Mouse (Mus musculus) heart, embryonic 15.5 days (tissue): ENCODE measurements around the gene Wars2. TPM values are rescaled to one million over a fixed set of nuclear protein-coding genes. Genes with fewer than 3 reads are reported as not detected.

Experiments used
- ATAC-seq: fragments of 200-750 bp; cut with Nextera tagmentation; replicated peaks from 2 replicates; pipeline ENCODE4 v1.8.0; 2017; ENCODE audit warnings: low read depth, moderate TSS enrichment; ENCODE audit not compliant: insufficient number of reproducible peaks, insufficient read depth, low FRiP score
- H3K27ac ChIP-seq: fragments of 300-500 bp; sonication (generic); 2 replicates; pipeline ENCODE4 v1.5.1; 2015; ENCODE audit warnings: mild to moderate bottlenecking, inconsistent platforms
- H3K27me3 ChIP-seq: fragments of 300-500 bp; sonication (generic); 2 replicates; pipeline ENCODE4 v1.6.1; 2015; ENCODE audit warnings: inconsistent platforms
- H3K36me3 ChIP-seq: fragments of 300-500 bp; sonication (generic); 2 replicates; pipeline ENCODE4 v1.6.1; 2015; ENCODE audit warnings: mild to moderate bottlenecking, inconsistent platforms
- H3K4me1 ChIP-seq: fragments of 300-500 bp; sonication (generic); replicated peaks from 2 replicates; pipeline ENCODE4 v1.6.1; 2015; ENCODE audit warnings: inconsistent platforms
- H3K4me2 ChIP-seq: fragments of 300-500 bp; sonication (generic); 2 replicates; pipeline ENCODE4 v1.6.1; 2015; ENCODE audit warnings: inconsistent platforms, mild to moderate bottlenecking, moderate library complexity
- H3K4me3 ChIP-seq: fragments of 300-500 bp; sonication (generic); 2 replicates; pipeline ENCODE4 v1.5.1; 2015; ENCODE audit warnings: mild to moderate bottlenecking, inconsistent platforms
- H3K9ac ChIP-seq: fragments of 300-500 bp; sonication (generic); 2 replicates; pipeline ENCODE4 v1.6.1; 2015; ENCODE audit warnings: mild to moderate bottlenecking, inconsistent platforms
- H3K9me3 ChIP-seq: fragments of 300-500 bp; sonication (generic); replicated peaks from 2 replicates; pipeline ENCODE4 v1.6.1; 2016; ENCODE audit warnings: inconsistent platforms
- WGBS: fragments of 180-500 bp; shearing (Covaris S2); methylation state at CpG from one replicate; pipeline ENCODE4 v1.1.7; 2015; ENCODE audit warnings: mixed read lengths; 5-methylcytosine and 5-hydroxymethylcytosine counted together
- polyA plus RNA-seq: library from polyadenylated mRNA; unstranded; fragments of >200 nt; fragmentation: Nextera tagmentation; extraction: Ambion mirVana; gene quantifications from 2 replicates; pipeline ENCODE4 v1.2.1, GENCODE M21; 2015

Wars2 gene
- polyA plus RNA-seq, 1 experiment from 2014 or later, result 6.2 TPM

DNA sequence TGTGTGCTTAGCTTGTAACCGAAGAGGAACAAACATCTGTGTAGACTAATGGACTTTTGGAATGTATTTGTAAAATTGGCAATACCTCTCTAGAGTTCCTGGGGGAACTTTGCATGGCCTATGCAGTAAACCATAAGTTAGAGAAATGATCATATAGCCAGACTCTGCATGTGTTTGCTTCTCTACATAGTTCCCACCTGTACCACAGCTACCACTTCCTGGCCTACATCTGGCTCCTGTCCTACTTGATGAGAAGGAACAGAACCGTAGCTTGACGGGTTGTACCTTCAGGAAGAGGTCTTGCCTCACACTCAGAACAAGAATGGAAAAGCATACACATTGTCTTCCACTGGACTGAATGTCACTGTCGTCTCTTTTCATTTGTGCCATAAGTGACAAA, 52.7 kb downstream of the Wars2 start:
- Histone ChIP-seq H3K36me3 (no peaks in the 10 kb centered on the region), H3K27me3 (no peaks in the 10 kb centered on the region), H3K4me1 (peaks cover 5% of the 10 kb centered on the region), H3K4me3 (no peak overlapping the region), H3K9me3 (no peaks in the 10 kb centered on the region), H3K27ac (no peak overlapping the region), H3K9ac (no peak overlapping the region), H3K4me2 (no peak overlapping the region)
- no peak for ATAC-seq
- WGBS, result 55% methylated on average over 4 of the region's 4 CpGs

DNA sequence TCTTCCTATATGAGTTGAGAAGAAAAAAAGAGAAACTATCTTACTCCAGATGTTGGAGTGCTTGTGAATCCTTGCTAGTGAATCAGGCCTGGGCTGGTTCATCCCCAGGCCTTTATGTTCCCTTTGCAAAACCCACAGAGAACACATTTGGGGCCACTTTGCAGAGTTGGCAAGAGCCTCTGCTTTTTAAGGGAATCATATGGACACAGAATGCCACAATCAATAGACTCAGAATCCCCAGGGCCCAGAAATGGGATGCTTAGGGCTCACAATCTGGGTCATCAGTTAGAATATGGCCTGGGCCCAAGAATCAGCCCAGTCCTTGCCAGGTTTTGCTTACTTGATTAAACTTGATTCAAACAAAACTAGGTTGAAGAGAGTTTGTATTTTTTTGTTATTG, 62.5 kb downstream of the Wars2 start:
- Histone ChIP-seq H3K36me3 (no peaks in the 10 kb centered on the region), H3K4me3 (no peak overlapping the region), H3K27ac (no peak overlapping the region), H3K4me1 (peaks cover 2% of the 10 kb centered on the region; the same call in 1 of the 2 replicates), H3K4me2 (no peak overlapping the region), H3K9me3 (no peaks in the 10 kb centered on the region), H3K9ac (no peak overlapping the region), H3K27me3 (no peaks in the 10 kb centered on the region)
- ATAC-seq, result no peak

DNA sequence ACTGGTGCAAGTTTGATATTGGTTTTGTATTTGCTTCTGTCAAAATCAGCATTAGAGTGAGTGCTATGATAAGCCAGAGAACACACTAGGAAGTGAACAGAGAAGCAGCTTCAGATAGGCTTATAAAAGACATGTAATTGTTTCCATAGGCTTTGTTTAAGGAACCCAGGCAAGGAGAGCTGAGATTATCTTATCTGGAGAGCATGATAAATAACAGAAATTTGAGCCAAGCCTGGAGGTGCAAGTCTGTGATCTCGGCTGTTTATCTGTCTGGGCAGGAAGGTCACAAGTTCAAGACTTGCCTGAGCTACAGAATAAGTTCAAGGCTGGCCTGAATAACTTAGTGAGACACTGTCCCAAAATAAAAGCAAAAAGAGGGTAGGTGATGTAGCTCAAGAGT, 67.5 kb downstream of the Wars2 start:
- no peak overlapping the region for H3K4me3 ChIP-seq
- no peak overlapping the region for H3K27ac ChIP-seq
- no peak overlapping the region for H3K9ac ChIP-seq
- H3K27me3 ChIP-seq, result no peaks in the 10 kb centered on the region
- no peaks in the 10 kb centered on the region for H3K36me3 ChIP-seq
- H3K4me1 ChIP-seq, result peaks cover 2% of the 10 kb centered on the region; the same call in 1 of the 2 replicates
- 16% methylated on average over 1 of the region's 1 CpGs for WGBS
- no peak for ATAC-seq
- H3K4me2 ChIP-seq, result no peak overlapping the region
- no peaks in the 10 kb centered on the region for H3K9me3 ChIP-seq

DNA sequence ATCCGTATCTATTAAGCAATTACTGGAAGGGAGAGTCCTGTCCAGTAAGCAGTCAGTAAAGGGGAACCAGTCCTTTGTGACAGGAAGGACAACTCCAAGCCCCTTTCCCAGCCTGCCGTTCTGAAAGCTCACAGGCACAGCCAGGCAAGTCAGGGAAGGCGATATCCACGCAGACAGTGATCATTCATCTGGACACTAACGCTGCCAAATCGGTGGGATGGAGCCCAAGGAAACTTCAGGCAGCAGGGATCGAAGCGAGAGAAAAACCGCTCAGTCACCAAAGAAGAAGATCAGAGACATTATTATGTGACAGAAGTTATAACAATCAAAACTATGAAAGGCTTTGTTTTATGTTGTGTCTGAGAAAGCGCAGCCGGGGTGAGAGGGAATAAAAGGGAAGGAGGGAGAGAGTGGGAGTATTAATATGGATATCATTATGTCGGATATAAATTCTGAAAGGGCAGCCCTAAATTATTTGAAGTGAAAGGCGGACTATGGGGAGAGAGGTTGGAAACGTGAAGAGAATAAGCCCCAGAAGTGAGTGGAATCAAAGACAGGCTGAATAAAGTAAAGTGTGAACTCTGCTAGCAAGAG, 70.3 kb downstream of the Wars2 start:
- H3K27me3 ChIP-seq, result no peaks in the 10 kb centered on the region
- H3K36me3 ChIP-seq, result peaks cover 3% of the 10 kb centered on the region; the same call in 1 of the 2 replicates
- H3K9ac ChIP-seq, result no peak overlapping the region
- H3K4me3 ChIP-seq, result no peak overlapping the region
- peaks cover 2% of the 10 kb centered on the region; the same call in 1 of the 2 replicates for H3K4me1 ChIP-seq
- H3K4me2 ChIP-seq, result no peak overlapping the region
- WGBS, result 57% methylated on average over 14 of the region's 14 CpGs
- no peak for ATAC-seq
- no peaks in the 10 kb centered on the region for H3K9me3 ChIP-seq
- H3K27ac ChIP-seq, result no peak overlapping the region

DNA sequence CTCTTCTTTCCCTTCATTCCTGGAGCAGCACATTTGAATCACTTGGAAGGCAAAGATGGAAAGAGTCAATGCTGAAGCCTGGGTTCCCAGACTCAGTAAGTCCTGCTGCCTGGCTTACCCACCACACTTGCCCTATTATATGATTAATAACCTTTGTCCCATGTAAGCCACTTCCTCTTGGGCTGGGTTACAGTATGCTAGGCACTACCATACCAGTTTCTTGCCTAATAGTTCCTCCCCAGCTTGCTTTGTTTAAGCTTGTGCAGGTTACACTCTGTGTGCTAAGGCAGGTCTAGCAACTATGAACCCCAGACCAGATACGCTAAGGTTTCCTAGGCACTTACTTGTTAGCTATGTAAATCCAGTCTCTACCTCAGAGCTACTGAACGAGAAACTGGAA, 86.9 kb downstream of the Wars2 start:
- H3K27me3 ChIP-seq, result peaks cover 5% of the 10 kb centered on the region; the same call in 1 of the 2 replicates
- H3K4me3 ChIP-seq, result no peak overlapping the region
- no peaks in the 10 kb centered on the region for H3K36me3 ChIP-seq
- no peaks in the 10 kb centered on the region for H3K4me1 ChIP-seq
- H3K4me2 ChIP-seq, result no peak overlapping the region
- WGBS, result 73% methylated on average over 2 of the region's 2 CpGs
- no peak for ATAC-seq
- no peaks in the 10 kb centered on the region for H3K9me3 ChIP-seq
- H3K27ac ChIP-seq, result no peak overlapping the region
- no peak overlapping the region for H3K9ac ChIP-seq

DNA sequence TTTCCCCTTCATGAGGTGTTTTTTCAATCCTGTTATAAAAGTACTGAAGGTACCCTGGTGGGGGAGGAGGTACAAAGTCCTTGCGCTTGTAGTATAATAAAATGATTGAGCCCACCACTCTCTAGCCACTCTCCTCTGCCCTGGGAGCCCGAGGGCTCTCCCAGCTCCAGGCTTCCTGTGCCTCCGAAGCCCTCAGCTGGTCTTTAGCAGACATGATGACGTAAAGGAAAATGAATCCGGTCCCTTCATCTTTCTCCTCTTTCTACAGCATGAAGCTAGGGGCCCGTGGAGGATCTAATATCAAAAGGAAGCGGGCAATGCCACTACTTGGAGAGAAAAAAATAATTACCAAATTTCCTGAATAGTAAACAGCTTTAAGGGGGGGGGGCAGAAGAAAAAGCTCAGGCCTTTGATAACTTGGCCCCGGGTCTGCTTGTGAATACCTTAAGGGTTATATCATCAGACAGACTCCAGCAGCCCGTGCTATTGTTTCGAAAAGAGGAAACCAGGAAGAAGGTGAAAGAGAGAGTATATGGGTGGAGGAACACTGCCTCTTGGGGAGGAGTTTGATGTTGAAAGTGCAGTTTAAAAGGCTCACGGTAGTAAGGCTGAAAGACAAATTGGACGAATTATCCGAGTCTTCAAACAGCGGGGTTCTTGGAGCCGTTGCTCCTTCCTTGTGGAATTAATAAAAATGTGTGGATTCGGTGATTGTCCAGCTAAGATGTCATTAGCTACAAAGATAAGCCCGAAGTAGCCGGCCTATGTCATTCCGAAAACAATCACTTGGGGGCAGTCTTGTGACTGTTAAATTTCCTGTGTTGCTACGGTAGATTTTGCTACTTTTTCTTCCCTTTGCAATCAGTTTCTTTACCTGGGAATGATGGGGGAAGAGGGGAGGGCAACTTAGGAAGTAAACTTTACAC, 92.8 kb downstream of the Wars2 start:
- H3K27me3 ChIP-seq, result peaks cover 57% of the 10 kb centered on the region
- H3K4me1 ChIP-seq, result peaks cover 14% of the 10 kb centered on the region
- H3K4me3 ChIP-seq, result peak overlapping the region; percentile 38
- H3K9me3 ChIP-seq, result no peaks in the 10 kb centered on the region
- WGBS, result 5% methylated on average over 20 of the region's 20 CpGs
- ATAC-seq, result no peak
- H3K36me3 ChIP-seq, result no peaks in the 10 kb centered on the region
- H3K27ac ChIP-seq, result no peak overlapping the region
- peak overlapping the region; percentile 8; the same call in 1 of the 2 replicates for H3K9ac ChIP-seq
- peak overlapping the region; percentile 61 for H3K4me2 ChIP-seq

DNA sequence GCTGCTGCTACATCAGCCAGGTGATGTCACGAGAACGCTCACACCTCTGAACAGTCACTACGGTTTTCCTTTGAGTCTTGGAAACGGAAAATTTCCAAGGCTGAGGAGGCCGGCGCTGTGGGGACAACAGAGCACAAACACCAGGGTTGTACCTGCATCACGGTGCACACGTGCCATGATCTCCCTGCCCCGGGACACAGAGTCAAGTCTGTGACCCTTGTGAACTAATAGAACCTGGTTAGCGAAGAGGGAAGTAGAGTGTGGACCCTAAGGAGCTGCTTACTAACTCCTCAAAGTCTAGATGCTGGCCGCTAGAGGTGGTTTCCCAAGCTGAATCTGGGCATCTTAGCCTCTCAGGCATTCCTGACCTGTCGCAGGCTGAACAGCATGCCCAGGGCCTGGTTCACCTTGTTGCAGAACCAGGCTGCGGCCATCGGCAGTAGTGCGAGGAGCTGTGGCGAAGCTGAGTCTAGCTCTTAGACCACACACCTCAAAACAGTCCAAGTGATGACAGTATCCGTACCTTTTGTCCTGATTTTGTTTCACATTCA, 93.5 kb downstream of the Wars2 start:
- H3K9me3 ChIP-seq, result no peaks in the 10 kb centered on the region
- 9% methylated on average over 17 of the region's 17 CpGs for WGBS
- no peaks in the 10 kb centered on the region for H3K36me3 ChIP-seq
- H3K4me2 ChIP-seq, result peak overlapping the region; percentile 61
- H3K27me3 ChIP-seq, result peaks cover 63% of the 10 kb centered on the region
- ATAC-seq, result no peak
- H3K4me1 ChIP-seq, result peaks cover 14% of the 10 kb centered on the region
- peak overlapping the region; percentile 38 for H3K4me3 ChIP-seq
- peak overlapping the region; percentile 8; the same call in 1 of the 2 replicates for H3K9ac ChIP-seq
- H3K27ac ChIP-seq, result no peak overlapping the region

DNA sequence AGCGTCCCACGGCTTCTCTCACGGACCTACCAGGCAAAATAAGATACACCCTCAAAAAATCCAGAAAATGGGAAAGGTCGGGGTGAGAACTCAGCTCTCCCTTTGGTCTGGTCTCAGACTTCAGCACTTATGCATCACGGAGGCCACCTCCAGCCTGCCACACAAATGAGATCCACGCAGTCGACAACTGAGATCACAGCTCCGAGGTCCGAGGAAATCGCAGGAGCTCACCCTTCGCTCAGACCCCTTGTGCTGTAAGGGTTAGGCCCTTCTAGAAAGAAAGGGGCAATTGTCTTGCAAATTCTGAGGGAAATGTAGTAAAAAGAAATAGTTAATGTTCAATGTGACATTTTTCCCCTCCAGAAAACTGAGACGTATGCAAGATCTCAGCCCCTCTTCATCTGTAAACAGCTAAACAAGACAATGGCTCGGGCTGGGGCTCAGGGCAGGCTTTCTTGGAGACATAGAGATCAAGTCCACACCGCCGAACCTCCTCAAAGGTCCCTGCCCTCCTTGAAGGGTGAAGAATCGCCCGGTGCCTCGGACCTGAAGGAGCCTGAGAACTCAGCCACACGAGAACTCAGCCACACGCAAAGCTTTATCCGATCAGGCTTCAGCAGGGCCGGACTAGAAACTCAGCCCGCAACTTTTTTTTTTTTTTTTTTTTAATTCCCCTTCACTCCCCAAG, 94.4 kb downstream of the Wars2 start:
- no peaks in the 10 kb centered on the region for H3K9me3 ChIP-seq
- no peak overlapping the region for H3K27ac ChIP-seq
- H3K9ac ChIP-seq, result no peak overlapping the region
- peaks cover 17% of the 10 kb centered on the region for H3K4me1 ChIP-seq
- no peak overlapping the region for H3K4me2 ChIP-seq
- H3K36me3 ChIP-seq, result no peaks in the 10 kb centered on the region
- 7% methylated on average over 23 of the region's 23 CpGs for WGBS
- H3K27me3 ChIP-seq, result peaks cover 70% of the 10 kb centered on the region
- ATAC-seq, result no peak
- H3K4me3 ChIP-seq, result no peak overlapping the region

DNA sequence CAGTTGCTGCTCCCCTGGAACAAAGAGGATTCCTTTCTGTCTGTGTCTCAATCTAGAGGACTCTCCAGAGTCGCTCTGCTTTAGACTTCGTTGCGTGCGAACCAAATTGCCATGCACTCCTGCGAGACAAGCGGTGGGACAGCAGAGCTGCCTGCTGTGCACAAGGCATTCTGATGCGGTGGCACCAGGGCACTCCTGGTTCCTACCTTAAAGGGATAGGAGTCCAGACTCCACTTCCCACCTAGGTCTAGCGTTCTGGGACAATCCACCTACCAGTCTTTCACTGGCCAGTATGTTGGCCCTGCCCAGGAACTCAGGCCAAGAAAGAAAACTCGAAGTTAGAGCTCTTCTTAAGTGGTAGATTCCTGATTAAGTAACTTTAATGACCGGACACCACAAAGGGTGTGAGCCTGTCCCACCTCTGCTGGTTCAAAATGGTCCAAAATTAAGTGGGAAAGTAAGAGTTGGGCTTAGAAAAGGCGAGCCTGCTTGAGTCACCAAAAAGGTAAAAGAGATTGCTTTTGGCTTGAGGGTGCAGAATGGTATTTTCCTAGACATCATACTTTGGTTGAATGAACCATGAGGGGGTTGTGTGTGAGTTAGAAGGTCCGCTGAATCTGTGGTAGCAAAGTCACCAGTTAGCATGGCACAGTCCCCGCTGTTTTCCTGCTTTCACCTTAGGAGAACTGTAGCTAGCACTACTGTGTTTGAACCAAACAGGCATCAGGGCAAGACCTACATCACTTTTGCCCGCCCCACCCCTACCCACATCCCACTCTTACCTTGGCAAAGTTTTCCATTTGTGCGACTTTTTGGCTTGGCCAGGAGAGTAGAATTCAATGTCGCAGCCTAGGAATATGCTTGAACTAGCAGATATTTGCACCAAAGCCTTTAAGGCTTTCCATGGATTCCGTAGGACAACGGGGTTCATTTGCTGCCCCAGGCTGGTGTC, 95.2 kb downstream of the Wars2 start:
- Histone ChIP-seq H3K36me3 (no peaks in the 10 kb centered on the region), H3K9ac (no peak overlapping the region), H3K27ac (no peak overlapping the region), H3K9me3 (no peaks in the 10 kb centered on the region), H3K4me1 (peaks cover 23% of the 10 kb centered on the region), H3K27me3 (peaks cover 78% of the 10 kb centered on the region), H3K4me3 (no peak overlapping the region), H3K4me2 (no peak overlapping the region)
- no peak for ATAC-seq
- WGBS, result 8% methylated on average over 18 of the region's 18 CpGs

DNA sequence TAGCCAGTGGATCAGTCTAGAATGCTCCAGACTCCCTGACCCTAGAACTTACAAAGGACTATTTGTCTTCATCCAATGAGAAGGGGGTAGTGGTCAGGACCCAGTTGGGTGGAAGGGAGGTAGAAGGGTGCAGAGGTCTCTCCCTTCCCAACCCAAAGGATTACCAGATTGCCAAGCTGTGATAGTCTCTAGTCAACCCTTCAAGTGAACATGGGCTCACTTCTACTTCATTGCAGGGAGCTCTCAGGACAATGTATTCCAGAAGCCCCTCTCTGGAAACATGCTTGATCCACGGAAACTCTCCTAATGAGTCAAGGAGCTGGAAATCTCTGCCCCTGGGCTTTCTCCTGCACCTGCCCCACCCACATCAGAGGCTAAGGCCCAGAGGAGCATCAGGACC, 97.8 kb downstream of the Wars2 start:
- no peak overlapping the region for H3K4me3 ChIP-seq
- peaks cover 95% of the 10 kb centered on the region for H3K27me3 ChIP-seq
- no peak overlapping the region for H3K9ac ChIP-seq
- no peak for ATAC-seq
- H3K4me1 ChIP-seq, result peaks cover 24% of the 10 kb centered on the region
- 7% methylated on average over 1 of the region's 1 CpGs for WGBS
- no peak overlapping the region for H3K4me2 ChIP-seq
- H3K27ac ChIP-seq, result no peak overlapping the region
- H3K36me3 ChIP-seq, result no peaks in the 10 kb centered on the region
- no peaks in the 10 kb centered on the region for H3K9me3 ChIP-seq
